Mouse (Mus musculus): ENCODE results near the gene Fsd2.

The Fsd2 gene

GRCm38 (mm10) chr7:81492628-81493027, 74.1 kb downstream of the Fsd2 start:
- Histone ChIP-seq H3K27me3 (ENCODE audit: control insufficient read depth, insufficient read depth, low read length, poor library complexity, severe bottlenecking) (no peaks in the 10 kb centered on the region; the same call in 1 of the 2 replicates), H3K36me3 (ENCODE audit: control insufficient read depth, insufficient read depth, low read length, poor library complexity, severe bottlenecking) (no peaks in the 10 kb centered on the region)
- DNase-seq (ENCODE audit: low read depth, low spot score) = no peak

DNA sequence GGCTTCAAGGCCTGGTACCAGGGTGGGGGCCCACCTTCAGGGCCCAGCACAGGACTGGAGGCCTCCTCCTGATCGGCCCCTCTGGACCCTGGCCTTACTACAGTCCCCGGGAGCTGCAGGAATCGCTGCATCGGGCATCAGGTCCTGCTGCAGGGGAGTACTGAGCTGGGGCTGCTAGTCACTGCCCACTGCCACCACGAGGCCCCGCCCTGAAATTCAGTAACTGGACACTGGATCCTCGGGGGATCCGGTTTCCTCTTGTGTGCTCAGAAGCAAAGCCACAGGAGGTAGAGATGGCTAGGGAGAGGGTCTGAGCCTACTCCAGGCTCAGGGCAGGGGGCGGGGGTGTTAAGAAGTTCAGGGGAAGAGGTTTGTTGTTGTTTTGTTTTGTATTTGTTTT, 77.1 kb downstream of the Fsd2 start:
- no peaks in the 10 kb centered on the region for H3K36me3 ChIP-seq (ENCODE audit: control insufficient read depth, insufficient read depth, low read length, poor library complexity, severe bottlenecking)
- DNase-seq (ENCODE audit: low read depth, low spot score) = no peak
- H3K27me3 ChIP-seq (ENCODE audit: control insufficient read depth, insufficient read depth, low read length, poor library complexity, severe bottlenecking) = no peaks in the 10 kb centered on the region

Measured in splenic B cell, adult 2 months (primary cell).